Mouse (Mus musculus) heart, embryonic 16.5 days (tissue): ENCODE data around the gene Elovl6. TPM values are rescaled to one million over a fixed set of nuclear protein-coding genes. Genes with fewer than 3 reads are reported as not detected.

Experiments
- ATAC-seq: fragments of 200-750 bp; cut with Nextera tagmentation; replicated peaks from 2 replicates; pipeline ENCODE4 v1.8.0; 2017; ENCODE audit warnings: moderate number of reproducible peaks; ENCODE audit not compliant: insufficient read depth, low FRiP score; ENCODE audit errors: extremely low read depth
- H3K27ac ChIP-seq: fragments of 300-500 bp; sonication (generic); 2 replicates; pipeline ENCODE4 v1.5.1; 2014; ENCODE audit warnings: mild to moderate bottlenecking, low read length, control low read depth, moderate library complexity
- H3K27me3 ChIP-seq: fragments of 300-500 bp; sonication (generic); 2 replicates; pipeline ENCODE4 v1.6.1; 2014; ENCODE audit warnings: low read length, mixed read lengths; ENCODE audit not compliant: control insufficient read depth, insufficient read depth
- H3K36me3 ChIP-seq: fragments of 300-500 bp; sonication (generic); 2 replicates; pipeline ENCODE4 v1.6.1; 2014; ENCODE audit not compliant: control insufficient read depth, insufficient read depth
- H3K4me1 ChIP-seq: fragments of 300-500 bp; sonication (generic); 2 replicates; pipeline ENCODE4 v1.6.1; 2014; ENCODE audit warnings: low read length, mixed read lengths; ENCODE audit not compliant: control insufficient read depth, insufficient read depth
- H3K4me2 ChIP-seq: fragments of 300-500 bp; sonication (generic); 2 replicates; pipeline ENCODE4 v1.6.1; 2014; ENCODE audit warnings: low read depth, mild to moderate bottlenecking, control low read depth, low read length
- H3K4me3 ChIP-seq: fragments of 300-500 bp; sonication (generic); 2 replicates; pipeline ENCODE4 v1.5.1; 2014; ENCODE audit warnings: mild to moderate bottlenecking, control low read depth, low read length
- H3K9ac ChIP-seq: fragments of 300-500 bp; sonication (generic); 2 replicates; pipeline ENCODE4 v1.6.1; 2014; ENCODE audit warnings: low read length, control low read depth
- H3K9me3 ChIP-seq: fragments of 300-500 bp; sonication (generic); replicated peaks from 2 replicates; pipeline ENCODE4 v1.6.1; 2016; ENCODE audit warnings: low read length; ENCODE audit not compliant: control insufficient read depth
- WGBS: fragments of 180-500 bp; shearing (Covaris S2); extraction: QIAGEN DNeasy Blood & Tissue Kit; methylation state at CpG from one replicate; pipeline ENCODE4 v1.1.7; 2014; 5-methylcytosine and 5-hydroxymethylcytosine counted together
- polyA plus RNA-seq: library from polyadenylated mRNA; unstranded; fragments of >200 nt; fragmentation: Nextera tagmentation; extraction: Ambion mirVana; gene quantifications from 2 replicates; pipeline ENCODE4 v1.2.1, GENCODE M21; 2015

Gene Elovl6
- polyA plus RNA-seq, 1 experiment from 2014 or later, result 10.2 TPM

- H3K4me1 ChIP-seq, result 0 out of 2 replicates have a peak, but pooled peaks cover 8% of the 10 kb centered on the region
- no peak overlapping the region for H3K4me2 ChIP-seq
- no peak for ATAC-seq
- 0 out of 2 replicates have a peak, but pooled peaks cover 3% of the 10 kb centered on the region for H3K36me3 ChIP-seq
- no peaks in the 10 kb centered on the region for H3K27me3 ChIP-seq
- no peak overlapping the region for H3K4me3 ChIP-seq
- 52% methylated on average over 8 of the region's 8 CpGs for WGBS
- 0 out of 2 replicates have a peak, but pooled peaks cover 2% of the 10 kb centered on the region for H3K9me3 ChIP-seq
- no peak overlapping the region for H3K9ac ChIP-seq
- no peak overlapping the region for H3K27ac ChIP-seq
Observed at GRCm38 (mm10) chr3:129547837-129548435, 15.8 kb downstream of the Elovl6 start.

GRCm38 (mm10) chr3:129548760-129549159 is 16.6 kb downstream of the Elovl6 start:
- ATAC-seq, result no peak
- WGBS, result 78% methylated on average over 8 of the region's 8 CpGs
- no peak overlapping the region for H3K27ac ChIP-seq
- no peak overlapping the region for H3K4me3 ChIP-seq
- no peak overlapping the region for H3K9ac ChIP-seq
- H3K4me2 ChIP-seq, result no peak overlapping the region
- H3K4me1 ChIP-seq, result 0 out of 2 replicates have a peak, but pooled peaks cover 8% of the 10 kb centered on the region
- no peaks in the 10 kb centered on the region for H3K27me3 ChIP-seq
- no peaks in the 10 kb centered on the region for H3K36me3 ChIP-seq
- H3K9me3 ChIP-seq, result no peaks in the 10 kb centered on the region

- WGBS, result 59% methylated on average over 5 of the region's 5 CpGs
- Histone ChIP-seq H3K4me2 (no peak overlapping the region), H3K9me3 (no peaks in the 10 kb centered on the region), H3K4me1 (0 out of 2 replicates have a peak, but pooled peaks cover 8% of the 10 kb centered on the region), H3K4me3 (no peak overlapping the region), H3K27ac (no peak overlapping the region), H3K9ac (no peak overlapping the region), H3K27me3 (no peaks in the 10 kb centered on the region), H3K36me3 (no peaks in the 10 kb centered on the region)
- no peak for ATAC-seq
Observed at GRCm38 (mm10) chr3:129549546-129549945, 17.4 kb downstream of the Elovl6 start.

GRCm38 (mm10) chr3:129551581-129552290 is 19.6 kb downstream of the Elovl6 start:
- no peaks in the 10 kb centered on the region for H3K36me3 ChIP-seq
- no peak for ATAC-seq
- no peak overlapping the region for H3K4me2 ChIP-seq
- WGBS, result 68% methylated on average over 9 of the region's 9 CpGs
- no peaks in the 10 kb centered on the region for H3K27me3 ChIP-seq
- 0 out of 2 replicates have a peak, but pooled peaks cover 8% of the 10 kb centered on the region for H3K4me1 ChIP-seq
- no peak overlapping the region for H3K4me3 ChIP-seq
- H3K9me3 ChIP-seq, result no peaks in the 10 kb centered on the region
- H3K9ac ChIP-seq, result no peak overlapping the region
- H3K27ac ChIP-seq, result no peak overlapping the region

- H3K36me3 ChIP-seq, result no peaks in the 10 kb centered on the region
- H3K4me3 ChIP-seq, result no peak overlapping the region
- H3K4me2 ChIP-seq, result no peak overlapping the region
- no peak overlapping the region for H3K27ac ChIP-seq
- no peak overlapping the region for H3K9ac ChIP-seq
- H3K4me1 ChIP-seq, result 0 out of 2 replicates have a peak, but pooled peaks cover 6% of the 10 kb centered on the region
- no peaks in the 10 kb centered on the region for H3K9me3 ChIP-seq
- WGBS, result 67% methylated on average over 6 of the region's 6 CpGs
- no peaks in the 10 kb centered on the region for H3K27me3 ChIP-seq
- ATAC-seq, result no peak; the same call in 1 of the 2 replicates
Observed at GRCm38 (mm10) chr3:129552370-129552769, 20.2 kb downstream of the Elovl6 start.

- WGBS, result 80% methylated on average over 9 of the region's 9 CpGs
- no peak overlapping the region for H3K4me2 ChIP-seq
- no peak overlapping the region for H3K4me3 ChIP-seq
- H3K4me1 ChIP-seq, result peaks cover 7% of the 10 kb centered on the region
- no peaks in the 10 kb centered on the region for H3K9me3 ChIP-seq
- no peak overlapping the region for H3K27ac ChIP-seq
- no peaks in the 10 kb centered on the region for H3K36me3 ChIP-seq
- ATAC-seq, result 0 out of 2 replicates have a peak, but pooled peaks have one; percentile 52
- H3K27me3 ChIP-seq, result no peaks in the 10 kb centered on the region
- H3K9ac ChIP-seq, result no peak overlapping the region
Observed at GRCm38 (mm10) chr3:129553173-129553572, 21.0 kb downstream of the Elovl6 start.

GRCm38 (mm10) chr3:129553661-129554060 is 21.5 kb downstream of the Elovl6 start:
- Histone ChIP-seq H3K4me3 (no peak overlapping the region), H3K27ac (no peak overlapping the region), H3K4me1 (peaks cover 8% of the 10 kb centered on the region), H3K27me3 (no peaks in the 10 kb centered on the region), H3K9ac (no peak overlapping the region), H3K9me3 (no peaks in the 10 kb centered on the region), H3K36me3 (no peaks in the 10 kb centered on the region), H3K4me2 (no peak overlapping the region)
- no peak for ATAC-seq
- 82% methylated on average over 10 of the region's 10 CpGs for WGBS

GRCm38 (mm10) chr3:129554436-129554835 is 22.3 kb downstream of the Elovl6 start:
- H3K4me1 ChIP-seq, result peaks cover 8% of the 10 kb centered on the region
- H3K9ac ChIP-seq, result no peak overlapping the region
- no peak overlapping the region for H3K27ac ChIP-seq
- no peaks in the 10 kb centered on the region for H3K27me3 ChIP-seq
- H3K36me3 ChIP-seq, result no peaks in the 10 kb centered on the region
- ATAC-seq, result no peak
- no peaks in the 10 kb centered on the region for H3K9me3 ChIP-seq
- no peak overlapping the region for H3K4me2 ChIP-seq
- 85% methylated on average over 4 of the region's 4 CpGs for WGBS
- H3K4me3 ChIP-seq, result no peak overlapping the region

GRCm38 (mm10) chr3:129557048-129557447 is 24.9 kb downstream of the Elovl6 start:
- ATAC-seq, result no peak
- Histone ChIP-seq H3K4me2 (no peak overlapping the region), H3K4me3 (no peak overlapping the region), H3K4me1 (peaks cover 5% of the 10 kb centered on the region), H3K9me3 (no peaks in the 10 kb centered on the region), H3K9ac (no peak overlapping the region), H3K27ac (no peak overlapping the region), H3K27me3 (no peaks in the 10 kb centered on the region), H3K36me3 (no peaks in the 10 kb centered on the region)
- WGBS, result 78% methylated on average over 9 of the region's 9 CpGs
